ENCODE assay signal across 27 mouse cellular contexts in the genomic region with DNA sequence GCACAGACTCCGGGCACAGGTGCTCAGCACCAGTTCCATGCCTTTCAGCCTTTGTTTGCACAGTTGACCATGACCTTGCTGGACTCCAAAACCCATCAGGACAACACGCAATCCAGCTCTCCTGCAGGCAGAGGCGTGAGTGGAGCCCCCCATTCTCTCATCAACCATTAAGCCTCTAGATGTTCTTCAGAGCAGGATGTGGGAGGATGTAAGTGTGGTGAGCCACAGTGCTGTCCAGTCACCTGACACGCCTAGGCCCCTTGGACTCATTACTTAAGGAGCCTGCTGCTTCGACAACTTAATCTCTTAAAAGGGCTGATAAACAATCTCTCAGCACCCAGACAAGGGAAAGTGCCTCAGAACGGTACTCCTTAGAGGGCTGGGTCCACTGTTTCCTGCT.
"Had no signal": no experiment of that assay in that cellular context is flagged by ENCODE, and none has a peak within 500 bp of the region (broad histone marks: within the 10 kb centered on the region; RNA-seq: fewer than 3 reads in every experiment).

No protein-coding gene starts in this region.

- H3K27ac ChIP-seq: gastrocnemius, adult 2 months; heart, adult 2 months; heart, embryonic 10.5 days; hindbrain, embryonic 10.5 days; hindbrain, embryonic 12.5 days; hindbrain, embryonic 14.5 days; intestine, embryonic 15.5 days; layer of hippocampus, adult 2 months; left cerebral cortex, adult 2 months; limb, embryonic 10.5 days; limb, embryonic 12.5 days; liver, embryonic 13.5 days had no signal

- ATAC-seq: hindbrain, embryonic 16.5 days; inflammation-experienced regulatory T-cells, adult 6 months; intestine, embryonic 15.5 days; intestine, postnatal 0 days had no signal

- H3K36me3 ChIP-seq: heart, embryonic 10.5 days; heart, embryonic 12.5 days; hindbrain, embryonic 10.5 days; hindbrain, embryonic 12.5 days; intestine, embryonic 15.5 days; limb, embryonic 10.5 days; limb, embryonic 12.5 days; liver, embryonic 13.5 days had no signal

- H3K9me3 ChIP-seq: heart, embryonic 10.5 days; heart, embryonic 12.5 days; hindbrain, embryonic 10.5 days; hindbrain, embryonic 12.5 days; intestine, embryonic 15.5 days; limb, embryonic 10.5 days; limb, embryonic 12.5 days; liver, embryonic 13.5 days had no signal

- H3K27me3 ChIP-seq: intestine, embryonic 15.5 days had no signal

- H3K9ac ChIP-seq: heart, embryonic 12.5 days; hindbrain, embryonic 12.5 days; hindbrain, embryonic 14.5 days; intestine, embryonic 15.5 days; limb, embryonic 12.5 days; liver, embryonic 13.5 days had no signal

- DNase-seq: gastrocnemius, adult 2 months; gastrocnemius, postnatal 10 days; gastrocnemius, postnatal 25 days; heart, adult 2 months; heart, postnatal 10 days; heart, postnatal 4 days; kidney, adult 18-20 months; kidney, adult 8-10 months; kidney, postnatal 10 days; kidney, postnatal 25 days; kidney, postnatal 4 days; liver; liver, embryonic 13.5 days had no signal

- H3K4me2 ChIP-seq: heart, embryonic 12.5 days; hindbrain, embryonic 12.5 days; hindbrain, embryonic 14.5 days; intestine, embryonic 15.5 days; limb, embryonic 12.5 days; liver, embryonic 11.5 days; liver, embryonic 13.5 days had no signal

- H3K4me3 ChIP-seq: gastrocnemius, adult 2 months; heart, adult 2 months; heart, embryonic 10.5 days; heart, embryonic 12.5 days; hindbrain, embryonic 10.5 days; hindbrain, embryonic 12.5 days; intestine, embryonic 15.5 days; layer of hippocampus, adult 2 months; left cerebral cortex, adult 2 months; limb, embryonic 10.5 days; limb, embryonic 12.5 days; liver, embryonic 13.5 days had no signal
